ENCODE assay signal across 10 mouse cellular contexts in the genomic region with DNA sequence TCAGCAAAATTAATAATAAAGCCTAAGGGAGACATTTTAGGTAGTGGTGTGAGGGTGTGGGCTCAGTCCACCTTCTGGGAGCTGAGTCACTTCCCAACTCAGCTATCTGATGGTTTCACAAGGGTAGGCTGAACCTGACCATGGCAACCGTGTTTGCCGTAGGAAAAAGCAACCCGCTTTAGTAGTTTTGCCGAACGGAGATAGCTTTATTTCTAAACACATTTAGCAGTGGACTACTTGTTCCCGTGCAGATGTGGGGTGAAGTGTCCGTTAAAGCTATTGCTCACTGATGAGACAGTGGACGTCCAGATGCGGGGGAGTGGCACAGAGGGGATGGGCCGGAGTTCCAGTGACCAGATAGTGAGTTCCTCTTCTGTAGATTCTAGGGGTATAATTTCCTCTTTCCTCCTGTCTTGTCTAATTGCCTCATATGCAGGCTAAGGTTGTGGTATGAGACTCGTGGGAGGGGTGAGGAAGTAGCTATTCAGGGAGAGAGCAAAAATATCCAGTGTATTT.
A peak's percentile ranks its signal among the peaks of the same experiment; 100 is the strongest.
DNase-seq lines count a peak whose midpoint lies in the region; ATAC-seq and TF ChIP-seq lines count a peak whose summit lies in the region.
"Had no signal": no experiment of that assay in that cellular context is flagged by ENCODE, and none has a peak within 500 bp of the region (broad histone marks: within the 10 kb centered on the region; RNA-seq: fewer than 3 reads in every experiment).

No protein-coding gene starts in this region.

- no peak for TF ChIP-seq CTCF in testis, adult 2 months (IDR thresholded peaks at IDR 0.05; ENCODE audit: control insufficient read depth, insufficient read depth, insufficient replicate concordance, low read depth, low read length)
- TF ChIP-seq CTCF in liver, postnatal 0 days (IDR thresholded peaks at IDR 0.05; ENCODE audit: low read depth): no peak

- no peaks in the 10 kb centered on the region for H3K27me3 ChIP-seq in testis, adult 2 months (ENCODE audit: control insufficient read depth, insufficient read depth, low read length)
- H3K27me3 ChIP-seq in liver, postnatal 0 days (ENCODE audit: insufficient read depth, low read length): no peaks in the 10 kb centered on the region
- H3K27me3 ChIP-seq in midbrain, embryonic 16.5 days (ENCODE audit: control insufficient read depth, insufficient read depth, low read depth, low read length): no peaks in the 10 kb centered on the region

- DNase-seq in frontal cortex, postnatal 10 days (ENCODE audit: low spot score in 2 of 2): no peak
- no peak for DNase-seq in testis, postnatal 10 days (ENCODE audit: low spot score)
- peak; percentile 43 for DNase-seq in liver, postnatal 0 days
- no peak for DNase-seq in adrenal gland, adult 18-20 months (ENCODE audit: low spot score in 2 of 2)
- DNase-seq in frontal cortex, postnatal 14 days (ENCODE audit: low spot score in 2 of 2): no peak
- DNase-seq: adrenal gland, adult 2 months; embryo, embryonic 11 days had no signal

- 19% methylated on average over 11 of the region's 11 CpGs for WGBS in liver, postnatal 0 days (ENCODE audit: insufficient replicate concordance)
- 80% methylated on average over 11 of the region's 11 CpGs for WGBS in midbrain, embryonic 16.5 days

- H3K4me2 ChIP-seq in liver, postnatal 0 days (ENCODE audit: low read depth, low read length): peak overlapping the region; percentile 76
- no peak overlapping the region for H3K4me2 ChIP-seq in midbrain, embryonic 16.5 days (ENCODE audit: low read length)

- H3K9ac ChIP-seq in liver, postnatal 0 days (replicated peaks): peak overlapping the region; percentile 52; the same call in 1 of the 2 replicates
- no peak overlapping the region for H3K9ac ChIP-seq in midbrain, embryonic 16.5 days (ENCODE audit: low read depth, low read length)

- no peak for TF ChIP-seq POLR2A in testis, adult 2 months (IDR thresholded peaks at IDR 0.05; ENCODE audit: control insufficient read depth, low read depth, low read length)

- no peak overlapping the region for H3K27ac ChIP-seq in testis, adult 2 months (ENCODE audit: control insufficient read depth, insufficient read depth, low read depth, low read length)
- peak overlapping the region; percentile 77 for H3K27ac ChIP-seq in liver, postnatal 0 days (ENCODE audit: low read depth)
- no peak overlapping the region for H3K27ac ChIP-seq in midbrain, embryonic 16.5 days (ENCODE audit: low read length)

- ATAC-seq in frontal cortex, adult (ENCODE audit: low TSS enrichment): peak; percentile 60
- peak; percentile 79 for ATAC-seq in liver, postnatal 0 days
- ATAC-seq in midbrain, embryonic 16.5 days: no peak

- H3K4me3 ChIP-seq in testis, adult 2 months (ENCODE audit: control insufficient read depth, low read depth, low read length): peak overlapping the region; percentile 73; the same call in 1 of the 2 replicates
- H3K4me3 ChIP-seq in liver, postnatal 0 days (ENCODE audit: low read depth, low read length): peak overlapping the region; percentile 34
- H3K4me3 ChIP-seq in midbrain, embryonic 16.5 days (ENCODE audit: low read depth, low read length): no peak overlapping the region

- no peaks in the 10 kb centered on the region for H3K36me3 ChIP-seq in testis, adult 2 months (ENCODE audit: control insufficient read depth, insufficient read depth, low read length)
- no peaks in the 10 kb centered on the region for H3K36me3 ChIP-seq in liver, postnatal 0 days (replicated peaks; ENCODE audit: insufficient read depth, low read length)
- no peaks in the 10 kb centered on the region for H3K36me3 ChIP-seq in midbrain, embryonic 16.5 days (ENCODE audit: control insufficient read depth, insufficient read depth, low read length)

- peak; percentile 25; the same call in 1 of the 2 replicates for TF ChIP-seq EP300 in liver, postnatal 0 days (IDR thresholded peaks at IDR 0.05; ENCODE audit: low read depth)

- H3K9me3 ChIP-seq in liver, postnatal 0 days (ENCODE audit: low read length): no peaks in the 10 kb centered on the region
- no peaks in the 10 kb centered on the region for H3K9me3 ChIP-seq in midbrain, embryonic 16.5 days (replicated peaks; ENCODE audit: control insufficient read depth, low read length, poor library complexity, severe bottlenecking)

- H3K4me1 ChIP-seq in testis, adult 2 months (ENCODE audit: control insufficient read depth, insufficient read depth, low read length): peaks cover 16% of the 10 kb centered on the region
- H3K4me1 ChIP-seq in liver, postnatal 0 days (ENCODE audit: insufficient read depth): peaks cover 69% of the 10 kb centered on the region
- H3K4me1 ChIP-seq in midbrain, embryonic 16.5 days (ENCODE audit: control insufficient read depth, insufficient read depth, low read length): no peaks in the 10 kb centered on the region
